Mouse (Mus musculus): ENCODE data around the gene Asic2.

DNA sequence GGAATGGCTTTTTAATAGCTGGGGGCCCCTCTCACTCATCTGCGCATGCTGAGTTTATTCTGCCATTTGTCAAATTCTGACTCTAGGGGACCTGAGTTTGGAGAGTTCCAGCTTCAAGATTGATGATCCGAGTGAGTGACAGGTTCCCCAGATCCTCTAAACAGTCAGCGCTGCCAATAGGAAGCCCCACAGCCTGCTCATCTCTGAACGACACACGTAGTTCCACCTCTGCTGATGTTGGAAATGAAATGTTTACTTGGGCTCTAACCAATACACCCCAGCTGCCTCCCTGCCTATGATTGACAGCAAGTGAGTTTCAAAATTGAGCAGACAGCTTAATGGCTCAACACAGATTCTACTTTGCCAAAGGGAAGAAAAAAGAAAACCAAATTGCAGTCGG, 685.1 kb downstream of the Asic2 start:
- TF ChIP-seq POLR2A (IDR thresholded peaks at IDR 0.05; ENCODE audit: control insufficient read depth, extremely low read depth, insufficient read depth, low read length, poor library complexity): no peak
- no peak for TF ChIP-seq CTCF (IDR thresholded peaks at IDR 0.05; ENCODE audit: borderline replicate concordance, control insufficient read depth, extremely low read depth, insufficient read depth, low read length, poor library complexity)
